Mouse (Mus musculus) erythroblast, embryonic 14.5 days (primary cell): ENCODE results near the gene Yrdc. TPM values are rescaled to one million over a fixed set of nuclear protein-coding genes. Genes with fewer than 3 reads are reported as not detected.

Source experiments
- H3K27me3 ChIP-seq: 2 replicates; pipeline ENCODE4 v1.6.1; 2012; ENCODE audit warnings: inconsistent platforms; ENCODE audit not compliant: control insufficient read depth
- H3K36me3 ChIP-seq: 2 replicates; pipeline ENCODE4 v1.6.1; 2012; ENCODE audit warnings: mild to moderate bottlenecking, inconsistent platforms; ENCODE audit not compliant: control insufficient read depth
- H3K4me1 ChIP-seq: 2 replicates; pipeline ENCODE4 v1.6.1; 2012; ENCODE audit warnings: inconsistent platforms; ENCODE audit not compliant: control insufficient read depth
- H3K4me3 ChIP-seq: replicated peaks from 2 replicates; pipeline ENCODE3; 2012; ENCODE audit warnings: moderate library complexity, mild to moderate bottlenecking, inconsistent platforms
- H3K9me3 ChIP-seq: 2 replicates; pipeline ENCODE4 v1.6.1; 2012; ENCODE audit warnings: low read length, inconsistent platforms, mixed read lengths; ENCODE audit not compliant: control insufficient read depth
- GATA1 ChIP-seq: IDR thresholded peaks from 2 replicates; pipeline ENCODE4 v1.6.1; 2012; ENCODE audit warnings: low read length, inconsistent platforms, mixed read lengths
- TAL1 ChIP-seq: IDR thresholded peaks from 3 replicates; pipeline ENCODE4 v1.6.1; 2012; ENCODE audit warnings: low read length, inconsistent platforms, mixed read lengths
- polyA plus RNA-seq: library from polyadenylated mRNA; stranded (reverse); fragments of >175 nt; gene quantifications from 2 replicates; pipeline ENCODE4 v1.2.3, GENCODE M21; 2012

Yrdc gene
- polyA plus RNA-seq, 1 experiment: 1.0 TPM

GRCm38 (mm10) chr4:124815901-124816300 lies 34.6 kb upstream of the Yrdc start:
- no peaks in the 10 kb centered on the region for H3K9me3 ChIP-seq

DNA sequence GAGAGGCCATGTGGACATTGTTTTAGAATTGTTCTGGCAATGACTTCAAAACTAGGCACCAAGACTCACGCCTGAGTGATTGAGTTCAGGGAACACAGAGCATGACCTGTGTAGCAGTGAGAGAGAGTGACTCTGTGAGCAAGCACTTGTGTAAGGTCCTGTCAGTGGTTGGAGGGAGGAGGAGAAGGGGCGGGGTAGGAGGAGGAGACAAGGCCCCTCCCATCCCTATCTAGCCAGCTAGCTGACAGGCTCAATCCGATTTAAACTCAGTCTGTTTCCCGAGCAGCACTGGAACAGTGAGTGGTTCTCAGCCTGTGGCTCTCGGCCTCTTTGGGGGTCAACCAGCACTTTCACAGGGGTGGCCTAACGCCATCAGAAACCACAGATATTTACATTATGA lies 32.7 kb upstream of the Yrdc start:
- H3K4me1 ChIP-seq: peaks cover 20% of the 10 kb centered on the region
- no peaks in the 10 kb centered on the region for H3K9me3 ChIP-seq
- peaks cover 90% of the 10 kb centered on the region for H3K36me3 ChIP-seq
- no peaks in the 10 kb centered on the region for H3K27me3 ChIP-seq
- TF ChIP-seq TAL1 (no peak), GATA1 (no peak)
- H3K4me3 ChIP-seq: no peak overlapping the region

More at GRCm38 (mm10) chr4:124815901-124816300, 34.6 kb upstream of the Yrdc start:
- Histone ChIP-seq H3K4me1 (peaks cover 27% of the 10 kb centered on the region), H3K36me3 (peaks cover 88% of the 10 kb centered on the region), H3K27me3 (no peaks in the 10 kb centered on the region), H3K4me3 (no peak overlapping the region)
- TF ChIP-seq GATA1 (no peak), TAL1 (no peak)

GRCm38 (mm10) chr4:124818832-124819231 lies 31.6 kb upstream of the Yrdc start:
- TF ChIP-seq TAL1 (no peak), GATA1 (no peak)
- Histone ChIP-seq H3K4me1 (peaks cover 18% of the 10 kb centered on the region), H3K4me3 (no peak overlapping the region), H3K9me3 (no peaks in the 10 kb centered on the region), H3K27me3 (no peaks in the 10 kb centered on the region), H3K36me3 (peaks cover 90% of the 10 kb centered on the region)

DNA sequence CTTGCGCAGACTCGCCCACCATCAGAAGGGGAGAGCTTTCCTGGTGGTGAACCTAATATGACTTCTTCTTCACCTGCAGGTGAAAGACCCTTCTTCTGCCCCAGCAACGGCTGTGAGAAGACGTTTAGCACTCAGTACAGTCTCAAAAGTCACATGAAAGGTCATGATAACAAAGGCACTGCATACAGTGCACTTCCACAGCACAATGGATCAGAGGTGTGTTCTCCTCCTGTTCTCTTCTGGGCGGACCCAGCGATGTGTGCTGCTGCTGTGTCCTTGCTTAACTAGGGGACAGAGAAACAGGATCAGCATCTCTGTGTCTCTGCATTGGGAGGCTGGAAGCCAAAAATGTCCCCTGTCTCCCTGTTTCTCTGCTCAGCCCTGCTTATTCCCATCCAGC lies 25.5 kb upstream of the Yrdc start:
- Histone ChIP-seq H3K27me3 (no peaks in the 10 kb centered on the region), H3K36me3 (peaks cover 95% of the 10 kb centered on the region), H3K4me1 (no peaks in the 10 kb centered on the region; the same call in 1 of the 2 replicates), H3K4me3 (no peak overlapping the region), H3K9me3 (no peaks in the 10 kb centered on the region)
- TF ChIP-seq GATA1: no peak
- TF ChIP-seq TAL1: no peak

DNA sequence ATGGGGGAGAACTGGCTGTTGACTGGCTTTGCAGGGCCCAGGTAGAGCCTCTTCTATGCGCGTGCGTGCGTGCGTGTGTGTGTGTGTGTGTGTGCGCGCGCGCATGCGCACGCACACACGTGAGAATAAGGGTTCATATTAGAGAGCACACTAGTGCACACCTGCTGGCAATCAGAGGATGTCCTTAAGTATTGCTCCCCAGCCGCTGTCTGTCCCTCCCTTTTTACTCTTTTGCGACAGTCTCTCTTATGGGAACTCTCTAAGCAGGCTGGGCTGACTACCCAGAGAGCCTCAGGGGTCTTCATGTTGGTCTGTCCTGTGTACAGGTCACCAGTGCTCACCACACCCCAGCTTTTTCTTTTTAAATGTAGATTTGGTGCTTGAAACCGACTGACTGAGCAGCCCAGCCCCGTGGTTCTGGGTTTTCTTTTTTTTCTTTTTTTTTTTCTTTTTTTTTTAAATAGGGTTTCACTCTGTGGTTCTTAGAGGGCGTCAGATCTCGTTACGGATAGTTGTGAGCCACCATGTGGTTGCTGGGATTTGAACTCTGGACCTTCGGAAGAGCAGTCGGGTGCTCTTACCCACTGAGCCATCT lies 25.0 kb upstream of the Yrdc start:
- H3K9me3 ChIP-seq: no peaks in the 10 kb centered on the region
- H3K36me3 ChIP-seq: peaks cover 95% of the 10 kb centered on the region
- no peaks in the 10 kb centered on the region for H3K4me1 ChIP-seq
- no peak overlapping the region for H3K4me3 ChIP-seq
- H3K27me3 ChIP-seq: no peaks in the 10 kb centered on the region
- no peak for TF ChIP-seq GATA1
- no peak for TF ChIP-seq TAL1

GRCm38 (mm10) chr4:124829671-124830070 lies 20.8 kb upstream of the Yrdc start:
- H3K9me3 ChIP-seq: no peaks in the 10 kb centered on the region
- H3K4me1 ChIP-seq: no peaks in the 10 kb centered on the region
- H3K36me3 ChIP-seq: peaks cover 91% of the 10 kb centered on the region
- H3K27me3 ChIP-seq: no peaks in the 10 kb centered on the region
- no peak overlapping the region for H3K4me3 ChIP-seq
- TF ChIP-seq GATA1: no peak
- TF ChIP-seq TAL1: no peak

DNA sequence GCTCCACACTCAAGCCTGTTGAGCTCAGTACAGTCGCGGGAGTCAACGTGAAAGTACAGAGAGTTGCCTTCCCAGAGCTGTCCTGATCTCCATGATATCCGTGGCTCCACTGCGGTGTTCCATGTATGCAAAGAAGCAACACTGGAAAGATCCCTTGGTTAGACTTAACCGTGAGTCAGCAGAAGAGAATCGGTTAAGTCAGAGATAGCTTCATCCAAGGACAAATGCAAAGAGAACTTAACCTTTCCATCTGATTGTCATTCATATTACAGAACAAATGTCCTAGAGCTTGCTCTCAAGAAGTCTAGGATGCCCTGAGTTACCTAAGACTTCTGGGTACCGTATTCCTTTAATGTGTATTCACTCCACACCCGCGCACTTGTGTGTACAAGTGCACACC lies 17.7 kb upstream of the Yrdc start:
- no peaks in the 10 kb centered on the region for H3K9me3 ChIP-seq
- H3K27me3 ChIP-seq: no peaks in the 10 kb centered on the region
- no peaks in the 10 kb centered on the region for H3K4me1 ChIP-seq
- H3K4me3 ChIP-seq: no peak overlapping the region
- TF ChIP-seq TAL1 (no peak), GATA1 (no peak)
- H3K36me3 ChIP-seq: peaks cover 91% of the 10 kb centered on the region

GRCm38 (mm10) chr4:124838035-124838700 lies 12.3 kb upstream of the Yrdc start:
- TF ChIP-seq GATA1: no peak
- no peak for TF ChIP-seq TAL1
- H3K36me3 ChIP-seq: peaks cover 96% of the 10 kb centered on the region
- no peaks in the 10 kb centered on the region for H3K27me3 ChIP-seq
- H3K4me1 ChIP-seq: no peaks in the 10 kb centered on the region
- no peak overlapping the region for H3K4me3 ChIP-seq
- peaks cover 4% of the 10 kb centered on the region; the same call in 1 of the 2 replicates for H3K9me3 ChIP-seq

- peaks cover 97% of the 10 kb centered on the region for H3K36me3 ChIP-seq
- TF ChIP-seq TAL1 (no peak), GATA1 (no peak)
- H3K4me3 ChIP-seq: no peak overlapping the region
- H3K9me3 ChIP-seq: peaks cover 4% of the 10 kb centered on the region; the same call in 1 of the 2 replicates
- no peaks in the 10 kb centered on the region for H3K27me3 ChIP-seq
- H3K4me1 ChIP-seq: no peaks in the 10 kb centered on the region
These were observed 9.5 kb upstream of the Yrdc start for GRCm38 (mm10) chr4:124840998-124841397.
